Mouse (Mus musculus) frontal cortex, adult (tissue): ENCODE data around the gene Irs1.

Experiments
- ATAC-seq: cut with Nextera tagmentation; 2 replicates; pipeline ENCODE4 v1.9.2; 2017; ENCODE audit warnings: mild to moderate bottlenecking, moderate library complexity, mixed read lengths; ENCODE audit not compliant: low TSS enrichment

The Irs1 gene

GRCm38 (mm10) chr1:82291151-82291797 is at the start of gene Irs1:
Irs1 (minus strand) TSS chr1:82291416.
- peak; percentile 51 for ATAC-seq

- no peak for ATAC-seq
These were observed 43.3 kb upstream of the Irs1 start for GRCm38 (mm10) chr1:82334506-82334905.

GRCm38 (mm10) chr1:82329954-82330247 is 38.7 kb upstream of the Irs1 start:
- no peak for ATAC-seq

- ATAC-seq = no peak
These were observed 38.2 kb upstream of the Irs1 start for GRCm38 (mm10) chr1:82329237-82329953.

- ATAC-seq = no peak
These were observed 37.0 kb upstream of the Irs1 start for GRCm38 (mm10) chr1:82328033-82328775.

- no peak for ATAC-seq
These were observed 34.9 kb upstream of the Irs1 start for GRCm38 (mm10) chr1:82326120-82326519.

GRCm38 (mm10) chr1:82324131-82324785 is 33.0 kb upstream of the Irs1 start:
- no peak for ATAC-seq

GRCm38 (mm10) chr1:82321441-82321840 is 30.2 kb upstream of the Irs1 start:
- ATAC-seq = no peak

GRCm38 (mm10) chr1:82320864-82321263 is 29.6 kb upstream of the Irs1 start:
- ATAC-seq = no peak

GRCm38 (mm10) chr1:82320456-82320855 is 29.2 kb upstream of the Irs1 start:
- ATAC-seq = no peak

GRCm38 (mm10) chr1:82316746-82317126 is 25.5 kb upstream of the Irs1 start:
- peak; percentile 31 for ATAC-seq

- ATAC-seq = peak; percentile 100
These were observed 25.0 kb upstream of the Irs1 start, which contains the start of gene Rhbdd1 for GRCm38 (mm10) chr1:82316111-82316745. Rhbdd1 (plus strand) TSS chr1:82316452.

GRCm38 (mm10) chr1:82304483-82304882 is 13.3 kb upstream of the Irs1 start:
- ATAC-seq = no peak

GRCm38 (mm10) chr1:82298586-82298985 is 7.4 kb upstream of the Irs1 start:
- no peak for ATAC-seq

GRCm38 (mm10) chr1:82294102-82294501 is 2.9 kb upstream of the Irs1 start:
- ATAC-seq = no peak

- ATAC-seq = peak; percentile 62
These were observed 1.6 kb upstream of the Irs1 start for GRCm38 (mm10) chr1:82292771-82293170.

GRCm38 (mm10) chr1:82291930-82292712 is 905 bp upstream of the Irs1 start:
- no peak for ATAC-seq

GRCm38 (mm10) chr1:82290723-82291150 is 479 bp downstream of the Irs1 start:
- ATAC-seq = peak; percentile 50

GRCm38 (mm10) chr1:82289990-82290681 is 1.1 kb downstream of the Irs1 start:
- ATAC-seq = peak; percentile 11
